Mouse (Mus musculus) heart, embryonic 16.5 days (tissue): ENCODE results near the gene Armh2. TPM values are rescaled to one million over a fixed set of nuclear protein-coding genes. Genes with fewer than 3 reads are reported as not detected.

Source experiments
- ATAC-seq: fragments of 200-750 bp; cut with Nextera tagmentation; replicated peaks from 2 replicates; pipeline ENCODE4 v1.8.0; 2017; ENCODE audit warnings: moderate number of reproducible peaks; ENCODE audit not compliant: insufficient read depth, low FRiP score; ENCODE audit errors: extremely low read depth
- H3K27ac ChIP-seq: fragments of 300-500 bp; sonication (generic); 2 replicates; pipeline ENCODE4 v1.5.1; 2014; ENCODE audit warnings: mild to moderate bottlenecking, low read length, control low read depth, moderate library complexity
- H3K27me3 ChIP-seq: fragments of 300-500 bp; sonication (generic); 2 replicates; pipeline ENCODE4 v1.6.1; 2014; ENCODE audit warnings: low read length, mixed read lengths; ENCODE audit not compliant: control insufficient read depth, insufficient read depth
- H3K36me3 ChIP-seq: fragments of 300-500 bp; sonication (generic); 2 replicates; pipeline ENCODE4 v1.6.1; 2014; ENCODE audit not compliant: control insufficient read depth, insufficient read depth
- H3K4me1 ChIP-seq: fragments of 300-500 bp; sonication (generic); 2 replicates; pipeline ENCODE4 v1.6.1; 2014; ENCODE audit warnings: low read length, mixed read lengths; ENCODE audit not compliant: control insufficient read depth, insufficient read depth
- H3K4me2 ChIP-seq: fragments of 300-500 bp; sonication (generic); 2 replicates; pipeline ENCODE4 v1.6.1; 2014; ENCODE audit warnings: low read depth, mild to moderate bottlenecking, control low read depth, low read length
- H3K4me3 ChIP-seq: fragments of 300-500 bp; sonication (generic); 2 replicates; pipeline ENCODE4 v1.5.1; 2014; ENCODE audit warnings: mild to moderate bottlenecking, control low read depth, low read length
- H3K9ac ChIP-seq: fragments of 300-500 bp; sonication (generic); 2 replicates; pipeline ENCODE4 v1.6.1; 2014; ENCODE audit warnings: low read length, control low read depth
- H3K9me3 ChIP-seq: fragments of 300-500 bp; sonication (generic); replicated peaks from 2 replicates; pipeline ENCODE4 v1.6.1; 2016; ENCODE audit warnings: low read length; ENCODE audit not compliant: control insufficient read depth
- WGBS: fragments of 180-500 bp; shearing (Covaris S2); extraction: QIAGEN DNeasy Blood & Tissue Kit; methylation state at CpG from one replicate; pipeline ENCODE4 v1.1.7; 2014; 5-methylcytosine and 5-hydroxymethylcytosine counted together
- polyA plus RNA-seq: library from polyadenylated mRNA; unstranded; fragments of >200 nt; fragmentation: Nextera tagmentation; extraction: Ambion mirVana; gene quantifications from 2 replicates; pipeline ENCODE4 v1.2.1, GENCODE M21; 2015

The Armh2 gene
- polyA plus RNA-seq, 1 experiment from 2014 or later = not detected

- 46% methylated on average over 3 of the region's 3 CpGs for WGBS
- no peak overlapping the region for H3K4me3 ChIP-seq
- no peaks in the 10 kb centered on the region for H3K9me3 ChIP-seq
- peak; percentile 90 for ATAC-seq
- H3K27me3 ChIP-seq = no peaks in the 10 kb centered on the region
- 0 out of 2 replicates have a peak, but pooled peaks cover 3% of the 10 kb centered on the region for H3K4me1 ChIP-seq
- no peak overlapping the region for H3K9ac ChIP-seq
- H3K27ac ChIP-seq = peak overlapping the region; percentile 64
- H3K4me2 ChIP-seq = no peak overlapping the region
- peaks cover 20% of the 10 kb centered on the region for H3K36me3 ChIP-seq
These were observed 6.8 kb downstream of the Armh2 start for GRCm38 (mm10) chr13:24747823-24748222.

- Histone ChIP-seq H3K4me3 (no peak overlapping the region), H3K36me3 (peaks cover 37% of the 10 kb centered on the region), H3K4me1 (0 out of 2 replicates have a peak, but pooled peaks cover 3% of the 10 kb centered on the region), H3K27ac (no peak overlapping the region), H3K9ac (no peak overlapping the region), H3K4me2 (no peak overlapping the region), H3K27me3 (no peaks in the 10 kb centered on the region), H3K9me3 (no peaks in the 10 kb centered on the region)
- ATAC-seq = no peak
- WGBS = 92% methylated on average over 8 of the region's 8 CpGs
These were observed 9.8 kb downstream of the Armh2 start for GRCm38 (mm10) chr13:24750807-24751206.

- no peaks in the 10 kb centered on the region for H3K9me3 ChIP-seq
- no peak overlapping the region for H3K27ac ChIP-seq
- peaks cover 43% of the 10 kb centered on the region for H3K36me3 ChIP-seq
- no peak overlapping the region for H3K9ac ChIP-seq
- H3K4me1 ChIP-seq = 0 out of 2 replicates have a peak, but pooled peaks cover 3% of the 10 kb centered on the region
- no peaks in the 10 kb centered on the region for H3K27me3 ChIP-seq
- WGBS = 87% methylated on average over 8 of the region's 8 CpGs
- no peak for ATAC-seq
- H3K4me2 ChIP-seq = no peak overlapping the region
- no peak overlapping the region for H3K4me3 ChIP-seq
These were observed 10.4 kb downstream of the Armh2 start for GRCm38 (mm10) chr13:24751396-24751795.

- Histone ChIP-seq H3K27me3 (no peaks in the 10 kb centered on the region), H3K36me3 (peaks cover 45% of the 10 kb centered on the region), H3K9ac (no peak overlapping the region), H3K4me3 (no peak overlapping the region), H3K27ac (no peak overlapping the region), H3K9me3 (no peaks in the 10 kb centered on the region), H3K4me2 (no peak overlapping the region), H3K4me1 (0 out of 2 replicates have a peak, but pooled peaks cover 9% of the 10 kb centered on the region)
- 96% methylated on average over 3 of the region's 3 CpGs for WGBS
- no peak for ATAC-seq
These were observed 15.7 kb downstream of the Armh2 start for GRCm38 (mm10) chr13:24756756-24757155.

- Histone ChIP-seq H3K36me3 (peaks cover 40% of the 10 kb centered on the region), H3K4me3 (no peak overlapping the region), H3K9me3 (no peaks in the 10 kb centered on the region), H3K27me3 (no peaks in the 10 kb centered on the region), H3K27ac (no peak overlapping the region), H3K4me2 (no peak overlapping the region), H3K9ac (no peak overlapping the region), H3K4me1 (peaks cover 15% of the 10 kb centered on the region)
- WGBS = 76% methylated on average over 12 of the region's 12 CpGs
- ATAC-seq = no peak
These were observed 17.0 kb downstream of the Armh2 start for GRCm38 (mm10) chr13:24757820-24758564.

GRCm38 (mm10) chr13:24759451-24759850, 18.4 kb downstream of the Armh2 start:
- H3K4me1 ChIP-seq = peaks cover 15% of the 10 kb centered on the region
- no peak overlapping the region for H3K4me3 ChIP-seq
- peaks cover 34% of the 10 kb centered on the region for H3K36me3 ChIP-seq
- H3K4me2 ChIP-seq = no peak overlapping the region
- WGBS = 83% methylated on average over 10 of the region's 10 CpGs
- no peak for ATAC-seq
- no peaks in the 10 kb centered on the region for H3K9me3 ChIP-seq
- no peak overlapping the region for H3K9ac ChIP-seq
- no peak overlapping the region for H3K27ac ChIP-seq
- H3K27me3 ChIP-seq = no peaks in the 10 kb centered on the region

- Histone ChIP-seq H3K9me3 (no peaks in the 10 kb centered on the region), H3K4me3 (peak overlapping the region; percentile 98), H3K4me2 (peak overlapping the region; percentile 82), H3K27me3 (no peaks in the 10 kb centered on the region), H3K4me1 (peaks cover 15% of the 10 kb centered on the region), H3K36me3 (peaks cover 26% of the 10 kb centered on the region), H3K9ac (peak overlapping the region; percentile 93), H3K27ac (peak overlapping the region; percentile 98)
- 40% methylated on average over 5 of the region's 5 CpGs for WGBS
- no peak for ATAC-seq
These were observed 19.4 kb downstream of the Armh2 start for GRCm38 (mm10) chr13:24760351-24760870.

GRCm38 (mm10) chr13:24761083-24761402, 20.0 kb downstream of the Armh2 start:
- Histone ChIP-seq H3K9ac (peak overlapping the region; percentile 93), H3K36me3 (peaks cover 21% of the 10 kb centered on the region), H3K27me3 (no peaks in the 10 kb centered on the region), H3K4me1 (peaks cover 15% of the 10 kb centered on the region), H3K4me2 (peak overlapping the region; percentile 82), H3K9me3 (no peaks in the 10 kb centered on the region), H3K27ac (peak overlapping the region; percentile 98), H3K4me3 (peak overlapping the region; percentile 98)
- ATAC-seq = no peak
- 3% methylated on average over 10 of the region's 10 CpGs for WGBS

GRCm38 (mm10) chr13:24761403-24762227, 20.6 kb downstream of the Armh2 start, which contains the start of gene Gmnn:
TSS of gene Gmnn (minus strand) at chr13:24761923.
- peak; percentile 98 for ATAC-seq
- Histone ChIP-seq H3K9me3 (no peaks in the 10 kb centered on the region), H3K36me3 (peaks cover 15% of the 10 kb centered on the region)

More at GRCm38 (mm10) chr13:24761403-24762227, 20.6 kb downstream of the Armh2 start, which contains the start of gene Gmnn:
- under 1% methylated on average over 79 of the region's 79 CpGs for WGBS
- peak within 1 kb of the TSS; percentile 93 for H3K9ac ChIP-seq
- peak within 1 kb of the TSS; percentile 82 for H3K4me2 ChIP-seq
- peak within 1 kb of the TSS; percentile 98 for H3K4me3 ChIP-seq
- H3K27ac ChIP-seq = peak within 1 kb of the TSS; percentile 98
- peaks cover 15% of the 10 kb centered on the region for H3K4me1 ChIP-seq
- H3K27me3 ChIP-seq = no peaks in the 10 kb centered on the region
